8 mouse cellular contexts compared by ENCODE assay signal in genomic region chr9:48837181-48837580, GRCm38 (mm10). TPM values are rescaled to one million over a fixed set of nuclear protein-coding genes. Genes with fewer than 3 reads are reported as not detected.
DNase-seq lines count a peak whose midpoint lies in the region; ATAC-seq and TF ChIP-seq lines count a peak whose summit lies in the region.

No protein-coding gene starts in this region.

- peak; percentile 43 for DNase-seq in adrenal gland, postnatal 14 days
- DNase-seq in adrenal gland, postnatal 10 days: no peak
- DNase-seq in cerebellum, postnatal 14 days: peak; percentile 65 to 72
- no peak for DNase-seq in heart, embryonic 10.5 days (ENCODE audit: low spot score)
- peak; percentile 32 for DNase-seq in kidney, postnatal 0 days (ENCODE audit: low spot score)
- DNase-seq in spleen, adult 18-20 months: no peak
- DNase-seq in Muller cell, postnatal 12 days (ENCODE audit: inconsistent ontology term): no peak

- peak overlapping the region; percentile 63; the same call in 1 of the 2 replicates for H3K4me2 ChIP-seq in kidney, postnatal 0 days (ENCODE audit: low read length)

- H3K27me3 ChIP-seq in heart, embryonic 10.5 days (ENCODE audit: insufficient read depth, poor library complexity, severe bottlenecking): peaks cover 93% of the 10 kb centered on the region
- H3K27me3 ChIP-seq in kidney, postnatal 0 days (ENCODE audit: insufficient read depth, low read length): peaks cover 41% of the 10 kb centered on the region

- no peak overlapping the region for H3K27ac ChIP-seq in heart, embryonic 10.5 days
- H3K27ac ChIP-seq in kidney, postnatal 0 days: no peak overlapping the region

- H3K36me3 ChIP-seq in heart, embryonic 10.5 days: peaks cover 3% of the 10 kb centered on the region; the same call in 1 of the 2 replicates
- no peaks in the 10 kb centered on the region for H3K36me3 ChIP-seq in kidney, postnatal 0 days (ENCODE audit: insufficient read depth, low read length)

- ATAC-seq in kidney, postnatal 0 days (replicated peaks; ENCODE audit: low FRiP score, low read depth): no peak
- peak; percentile 13; the same call in 1 of the 2 replicates for ATAC-seq in megakaryocyte progenitor cell, adult 5-6 weeks (replicated peaks; ENCODE audit: poor library complexity)

- WGBS in heart, embryonic 10.5 days: 4% methylated on average over 14 of the region's 14 CpGs
- 7% methylated on average over 14 of the region's 14 CpGs for WGBS in kidney, postnatal 0 days

- H3K9ac ChIP-seq in kidney, postnatal 0 days (ENCODE audit: low read depth, low read length): no peak overlapping the region

- TF ChIP-seq CTCF in kidney, postnatal 0 days (IDR thresholded peaks at IDR 0.05; ENCODE audit: low read depth): peak; percentile 39

- no peaks in the 10 kb centered on the region for H3K9me3 ChIP-seq in heart, embryonic 10.5 days
- H3K9me3 ChIP-seq in kidney, postnatal 0 days (replicated peaks; ENCODE audit: low read length): no peaks in the 10 kb centered on the region

- H3K4me3 ChIP-seq in heart, embryonic 10.5 days: peak overlapping the region; percentile 69
- no peak overlapping the region for H3K4me3 ChIP-seq in kidney, postnatal 0 days (replicated peaks; ENCODE audit: low read depth, low read length)

- H3K4me1 ChIP-seq in heart, embryonic 10.5 days: peaks cover 34% of the 10 kb centered on the region
- H3K4me1 ChIP-seq in kidney, postnatal 0 days (replicated peaks; ENCODE audit: insufficient read depth, low read length): peaks cover 12% of the 10 kb centered on the region; the same call in 1 of the 2 replicates

RNA-seq across cellular contexts. Expression of gene Zbtb16, which starts 1.2 kb away (rescaled TPM):
- 88.9 and 109 TPM in 2 replicates for total RNA-seq in adrenal gland, postnatal 14 days (2021)
- 10 to 100 TPM; 28.0 to 83.4 TPM for total RNA-seq in adrenal gland, postnatal 10 days (2021)
- polyA plus RNA-seq in heart, embryonic 10.5 days (2016; fragmentation: Nextera tagmentation; extraction: Ambion mirVana): 2.6 and 3.1 TPM in 2 replicates
- polyA plus RNA-seq in kidney, postnatal 0 days (2015; fragmentation: Nextera tagmentation; extraction: Ambion mirVana): 0.28 and 0.47 TPM in 2 replicates
- total RNA-seq in megakaryocyte progenitor cell, adult 5-6 weeks (2015): 4.7 and 5.8 TPM in 2 replicates
- total RNA-seq in megakaryocyte progenitor cell, adult 5-6 weeks (2017): 4.7 and 5.2 TPM in 2 replicates

Comparison
In these comparisons a context has a peak if more than half of its experiments do, and no peak if none do; other contexts are left out.
1. DNase-seq: peak in adrenal gland, postnatal 14 days (single experiment), cerebellum, postnatal 14 days (2 of 2) and kidney, postnatal 0 days (single experiment); none in adrenal gland, postnatal 10 days (single experiment), heart, embryonic 10.5 days (single experiment), spleen, adult 18-20 months (0 of 2) and Muller cell, postnatal 12 days (single experiment).
2. RNA of gene Zbtb16, which starts 1.2 kb away (total RNA-seq): 88.9 to 109 TPM in adrenal gland, postnatal 14 days and 28.0 to 83.4 TPM in adrenal gland, postnatal 10 days; 4.7 to 5.8 TPM in megakaryocyte progenitor cell, adult 5-6 weeks; every median in the first group is over 4 times any median in the second.